Mouse (Mus musculus) limb, embryonic 11.5 days (tissue): Measurements from ENCODE around the gene Pars2. TPM values are rescaled to one million over a fixed set of nuclear protein-coding genes. Genes with fewer than 3 reads are reported as not detected.
A peak's percentile ranks its signal among the peaks of the same experiment; 100 is the strongest.

ENCODE experiments used
- ATAC-seq: fragments of 200-750 bp; cut with Nextera tagmentation; 2 replicates; pipeline ENCODE4 v1.8.0; 2017; ENCODE audit warnings: low read depth; ENCODE audit not compliant: insufficient number of reproducible peaks, low FRiP score, low TSS enrichment
- DNase-seq: peaks from one replicate; pipeline ENCODE4 v3.0.0-alpha.2; 2015; ENCODE audit warnings: low spot score
- H3K27ac ChIP-seq: fragments of 300-500 bp; sonication (generic); replicated peaks from 2 replicates; pipeline ENCODE4 v1.5.1; 2014; ENCODE audit warnings: low read depth, mild to moderate bottlenecking, low read length
- H3K27me3 ChIP-seq: fragments of 300-500 bp; sonication (generic); 2 replicates; pipeline ENCODE4 v1.6.1; 2014; ENCODE audit warnings: mild to moderate bottlenecking, low read length, mixed read lengths; ENCODE audit not compliant: control insufficient read depth, insufficient read depth
- H3K36me3 ChIP-seq: fragments of 300-500 bp; sonication (generic); 2 replicates; pipeline ENCODE4 v1.6.1; 2014; ENCODE audit warnings: mild to moderate bottlenecking, low read length, moderate library complexity, mixed read lengths; ENCODE audit not compliant: control insufficient read depth, insufficient read depth
- H3K4me1 ChIP-seq: fragments of 300-500 bp; sonication (generic); 2 replicates; pipeline ENCODE4 v1.6.1; 2014; ENCODE audit warnings: low read length, mixed read lengths; ENCODE audit not compliant: control insufficient read depth, insufficient read depth
- H3K4me2 ChIP-seq: fragments of 300-500 bp; sonication (generic); 2 replicates; pipeline ENCODE4 v1.6.1; 2014; ENCODE audit warnings: low read depth, mild to moderate bottlenecking, moderate library complexity; ENCODE audit not compliant: severe bottlenecking
- H3K4me3 ChIP-seq: fragments of 300-500 bp; sonication (generic); 2 replicates; pipeline ENCODE4 v1.5.1; 2014; ENCODE audit warnings: low read depth, low read length
- H3K9ac ChIP-seq: fragments of 300-500 bp; sonication (generic); 2 replicates; pipeline ENCODE4 v1.6.1; 2014; ENCODE audit warnings: mild to moderate bottlenecking, low read length
- H3K9me3 ChIP-seq: fragments of 300-500 bp; sonication (generic); 2 replicates; pipeline ENCODE4 v1.6.1; 2016; ENCODE audit warnings: low read length; ENCODE audit not compliant: control insufficient read depth
- WGBS: fragments of 180-500 bp; shearing (Covaris S2); extraction: QIAGEN DNeasy Blood & Tissue Kit; methylation state at CpG from one replicate; pipeline ENCODE4 v1.1.7; 2014; 5-methylcytosine and 5-hydroxymethylcytosine counted together
- polyA plus RNA-seq: library from polyadenylated mRNA; unstranded; fragments of >200 nt; fragmentation: Nextera tagmentation; extraction: Ambion mirVana; gene quantifications from 2 replicates; pipeline ENCODE4 v1.2.1, GENCODE M21; 2014

The Pars2 gene
- polyA plus RNA-seq, result 14.3 and 17.1 TPM in 2 replicates

DNA sequence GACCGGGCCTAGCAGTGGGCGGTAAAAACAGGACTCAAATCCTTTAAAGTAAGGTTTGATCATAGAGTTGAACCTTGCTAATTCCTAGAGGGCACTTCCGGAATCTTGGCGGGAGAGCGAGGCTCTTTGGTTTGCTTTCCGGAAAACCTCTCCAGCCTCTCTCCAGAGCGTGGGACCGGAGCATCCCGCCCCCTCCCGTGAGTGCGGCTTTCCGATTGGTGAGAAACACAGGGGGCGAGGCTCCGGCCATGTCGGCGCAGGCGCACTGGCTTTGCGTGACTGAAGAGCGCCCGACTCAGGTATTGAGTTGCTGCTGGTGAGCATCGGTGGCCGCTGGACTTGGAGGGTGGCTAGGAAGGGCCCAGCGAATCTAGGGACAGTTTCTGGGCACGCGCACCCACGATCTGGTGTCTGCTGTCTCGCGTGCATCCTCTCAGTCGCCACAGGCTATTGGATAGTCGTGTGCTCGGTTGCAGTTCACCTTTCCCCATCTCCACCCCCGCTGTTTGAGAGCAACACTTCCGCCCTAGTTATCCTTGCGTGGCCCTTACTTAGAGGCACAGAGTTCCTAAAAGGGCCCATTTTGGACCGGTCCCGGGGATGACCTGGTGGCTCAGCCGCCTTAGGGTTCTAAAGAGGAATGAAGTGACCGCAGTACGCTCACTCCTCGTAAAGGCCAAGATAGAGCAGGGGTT, at the start of gene Pars2:
Pars2 (plus strand) TSS at position 237 of the 695 bp plus-strand sequence.
- ATAC-seq (peak; percentile 93), DNase-seq (peak; percentile 99)
- Histone ChIP-seq H3K4me3 (peak within 1 kb of the TSS; percentile 59), H3K4me2 (peak within 1 kb of the TSS; percentile 88), H3K27ac (peak within 1 kb of the TSS; percentile 66), H3K27me3 (no peaks in the 10 kb centered on the region), H3K9me3 (no peaks in the 10 kb centered on the region), H3K9ac (peak within 1 kb of the TSS; percentile 62), H3K4me1 (no peaks in the 10 kb centered on the region; the same call in 1 of the 2 replicates), H3K36me3 (peaks cover 2% of the 10 kb centered on the region; the same call in 1 of the 2 replicates)
- WGBS, result 3% methylated on average over 40 of the region's 40 CpGs

DNA sequence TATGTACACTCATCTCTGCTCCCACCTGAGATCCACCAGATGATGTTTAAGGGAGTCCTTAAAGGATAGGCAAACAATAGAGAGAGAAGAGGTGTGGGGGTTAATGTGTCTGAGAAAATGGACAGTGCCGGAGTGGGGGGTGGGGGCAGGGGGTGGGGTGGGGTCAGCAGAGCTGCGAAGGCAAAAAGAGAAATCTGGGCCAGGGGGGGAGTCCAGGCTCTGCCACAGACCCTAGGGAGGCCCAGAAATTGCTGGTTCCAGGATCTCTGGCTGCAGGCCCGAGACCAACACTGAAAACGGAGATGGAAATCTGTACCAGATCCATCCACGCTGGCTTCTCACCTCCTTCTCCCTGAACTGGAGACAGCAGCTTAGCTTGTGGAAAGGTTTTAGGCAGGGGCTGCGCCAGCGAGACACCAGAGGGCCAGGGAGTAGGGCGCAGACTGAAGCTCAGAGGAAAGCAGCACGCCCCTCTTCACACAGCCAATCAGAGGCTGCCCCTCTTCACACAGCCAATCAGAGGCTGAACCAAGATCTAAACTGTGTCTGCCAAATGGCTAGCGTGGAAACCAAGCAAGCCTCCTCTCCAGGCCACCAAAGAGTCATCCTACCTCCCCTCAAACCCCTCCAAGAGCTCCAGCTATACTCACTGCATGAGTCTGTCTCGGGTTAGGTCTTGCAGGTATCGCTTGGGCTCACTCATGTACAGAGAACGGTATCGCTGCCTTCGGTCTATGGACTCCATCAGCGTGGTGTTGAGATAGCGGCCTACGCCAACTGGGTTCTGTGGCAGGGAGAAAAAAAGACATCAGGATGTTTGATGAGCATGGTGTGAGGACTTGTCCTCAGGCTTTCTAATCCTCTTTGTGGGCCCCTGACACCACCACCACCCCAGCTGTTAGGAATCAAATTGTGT, 44.0 kb upstream of the Pars2 start:
- Histone ChIP-seq H3K9ac (0 out of 2 replicates have a peak overlapping the region, but pooled peaks have one; percentile 12), H3K27me3 (no peaks in the 10 kb centered on the region), H3K36me3 (no peaks in the 10 kb centered on the region), H3K4me2 (no peak overlapping the region), H3K27ac (no peak overlapping the region), H3K4me3 (no peak overlapping the region), H3K4me1 (no peaks in the 10 kb centered on the region), H3K9me3 (no peaks in the 10 kb centered on the region)
- DNase-seq (peak; percentile 65), ATAC-seq (peak; percentile 84)
- 46% methylated on average over 18 of the region's 18 CpGs for WGBS

DNA sequence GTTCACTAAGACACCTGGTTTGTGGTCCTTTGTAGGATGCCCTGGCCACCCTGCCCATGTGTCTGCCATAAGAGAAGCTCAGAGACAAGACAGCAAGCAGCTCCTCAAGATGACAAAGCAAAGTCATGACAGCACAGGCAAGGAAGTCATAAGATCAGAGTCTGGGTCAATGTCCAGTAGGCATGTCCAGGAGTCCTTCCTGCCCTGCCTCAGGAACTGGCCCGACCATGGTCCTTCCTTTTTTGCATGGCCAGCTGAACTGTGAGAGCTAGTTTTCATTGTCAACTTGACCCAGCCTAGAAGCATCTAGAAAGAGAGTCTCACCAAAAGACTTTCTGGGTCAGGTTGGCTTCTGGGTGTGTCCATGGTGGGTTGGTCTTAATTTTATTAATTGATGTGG, 43.0 kb upstream of the Pars2 start:
- DNase-seq (no peak), ATAC-seq (no peak)
- no peak overlapping the region for H3K9ac ChIP-seq
- no peaks in the 10 kb centered on the region for H3K27me3 ChIP-seq
- no peak overlapping the region for H3K27ac ChIP-seq
- H3K4me2 ChIP-seq, result no peak overlapping the region
- H3K36me3 ChIP-seq, result no peaks in the 10 kb centered on the region
- WGBS, result 96% methylated on average over 1 of the region's 1 CpGs
- H3K4me1 ChIP-seq, result no peaks in the 10 kb centered on the region
- H3K9me3 ChIP-seq, result no peaks in the 10 kb centered on the region
- H3K4me3 ChIP-seq, result no peak overlapping the region

DNA sequence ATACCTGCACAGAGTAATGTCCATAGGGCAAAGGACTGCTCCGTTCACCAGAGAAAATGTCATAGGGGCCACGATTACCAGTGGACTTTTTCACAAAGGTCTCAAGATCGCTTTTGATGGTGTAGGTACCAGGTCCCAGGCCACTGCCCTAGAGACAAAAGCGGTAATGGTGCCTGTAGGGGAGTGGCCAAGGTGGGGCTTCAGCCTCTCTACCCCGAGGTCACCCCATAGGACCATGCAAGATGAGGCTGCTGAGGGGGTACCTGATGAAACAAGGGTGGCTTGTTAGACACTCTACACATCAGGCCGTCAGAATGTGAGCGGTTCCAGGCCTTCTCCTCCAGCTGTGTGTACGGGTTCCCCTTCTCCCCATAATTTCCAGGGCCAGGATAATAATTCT, 37.8 kb upstream of the Pars2 start:
- no peaks in the 10 kb centered on the region for H3K36me3 ChIP-seq
- DNase-seq, result no peak
- peak; percentile 35; the same call in 1 of the 2 replicates for ATAC-seq
- H3K9ac ChIP-seq, result no peak overlapping the region
- H3K27me3 ChIP-seq, result no peaks in the 10 kb centered on the region
- peaks cover 9% of the 10 kb centered on the region for H3K4me1 ChIP-seq
- H3K9me3 ChIP-seq, result no peaks in the 10 kb centered on the region
- no peak overlapping the region for H3K4me2 ChIP-seq
- WGBS, result 80% methylated on average over 8 of the region's 8 CpGs
- no peak overlapping the region for H3K4me3 ChIP-seq
- no peak overlapping the region for H3K27ac ChIP-seq

DNA sequence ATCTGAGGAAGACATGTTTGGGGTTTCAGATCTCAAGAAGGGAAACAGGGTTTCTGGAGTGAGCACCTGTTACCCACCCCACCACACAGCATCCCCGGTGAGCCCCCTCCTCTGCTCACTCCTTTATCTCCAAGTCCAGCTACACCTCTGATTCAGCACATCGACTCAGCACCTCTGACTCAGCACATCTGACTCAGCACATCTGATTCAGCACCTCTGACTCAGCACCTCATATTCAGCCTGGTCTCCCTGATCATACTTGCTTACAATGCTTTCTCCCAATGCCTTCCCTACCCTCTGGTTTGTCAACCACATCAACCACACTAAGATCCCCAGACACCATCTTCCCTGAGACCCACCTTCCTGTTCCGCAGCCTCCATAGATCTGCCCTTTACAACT, 37.3 kb upstream of the Pars2 start:
- Histone ChIP-seq H3K4me2 (no peak overlapping the region), H3K4me1 (peaks cover 9% of the 10 kb centered on the region), H3K27ac (no peak overlapping the region), H3K36me3 (no peaks in the 10 kb centered on the region), H3K4me3 (no peak overlapping the region), H3K9me3 (no peaks in the 10 kb centered on the region), H3K27me3 (no peaks in the 10 kb centered on the region), H3K9ac (no peak overlapping the region)
- DNase-seq (no peak), ATAC-seq (no peak)
- 78% methylated on average over 3 of the region's 3 CpGs for WGBS

DNA sequence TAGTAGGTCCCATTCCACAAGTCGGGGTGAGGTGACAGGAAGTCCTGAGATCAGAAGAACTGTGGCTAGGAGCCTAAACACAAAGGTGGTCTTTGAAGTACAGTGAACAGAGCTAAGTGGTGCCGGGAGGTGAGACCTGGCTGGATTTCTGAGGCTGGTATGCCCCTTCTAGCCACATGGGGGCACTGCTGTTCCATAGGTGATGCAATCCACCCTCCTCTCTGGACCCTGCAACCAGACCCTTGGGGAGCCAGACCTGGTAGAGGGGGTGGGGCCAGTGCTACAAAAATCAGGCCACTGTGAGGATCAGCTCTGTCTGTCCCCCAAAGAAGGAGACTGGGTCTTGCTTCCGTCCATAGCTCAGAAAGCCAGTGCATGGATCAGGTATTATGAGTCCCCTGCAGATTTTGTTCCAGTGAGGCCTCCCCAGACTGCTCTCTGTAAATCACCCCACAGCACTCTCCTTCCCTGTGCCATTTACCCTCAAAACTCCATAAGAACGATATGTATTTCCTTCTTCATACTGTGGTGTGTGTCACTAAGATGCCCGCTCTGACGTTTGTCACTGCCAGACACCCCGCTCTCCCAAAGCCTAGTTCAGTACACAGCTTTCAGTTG, 36.6 kb upstream of the Pars2 start:
- WGBS, result 42% methylated on average over 7 of the region's 7 CpGs

DNA sequence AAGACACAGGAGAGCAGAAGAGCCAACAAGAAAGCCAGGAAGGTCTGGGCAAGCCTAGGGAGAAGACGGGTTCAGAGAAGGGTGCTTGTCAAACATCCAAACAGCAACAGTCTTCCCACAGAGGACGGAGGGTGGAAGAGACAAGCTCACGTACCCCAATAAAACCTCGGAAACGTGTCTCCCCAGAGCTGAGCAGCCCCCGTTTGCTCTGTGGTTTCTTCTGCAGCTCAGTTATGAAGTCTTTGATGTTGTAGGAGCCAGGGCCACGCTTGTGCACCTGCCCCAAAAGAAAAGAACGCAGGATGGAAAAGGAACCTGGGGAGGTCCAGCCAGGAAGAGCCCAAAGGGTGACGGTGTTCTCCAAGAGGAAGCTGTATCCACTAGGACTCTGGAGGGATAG, 36.0 kb upstream of the Pars2 start:
- Histone ChIP-seq H3K36me3 (no peaks in the 10 kb centered on the region), H3K4me3 (no peak overlapping the region), H3K27ac (no peak overlapping the region), H3K9me3 (no peaks in the 10 kb centered on the region), H3K4me2 (no peak overlapping the region), H3K4me1 (peaks cover 9% of the 10 kb centered on the region), H3K27me3 (no peaks in the 10 kb centered on the region), H3K9ac (no peak overlapping the region)
- DNase-seq (no peak), ATAC-seq (no peak)
- WGBS, result 77% methylated on average over 9 of the region's 9 CpGs

More for the DNA sequence above, 36.6 kb upstream of the Pars2 start:
- no peak overlapping the region for H3K27ac ChIP-seq
- DNase-seq (peak; percentile 86), ATAC-seq (peak; percentile 55; the same call in 1 of the 2 replicates)
- peaks cover 9% of the 10 kb centered on the region for H3K4me1 ChIP-seq
- no peaks in the 10 kb centered on the region for H3K27me3 ChIP-seq
- no peaks in the 10 kb centered on the region for H3K36me3 ChIP-seq
- H3K4me3 ChIP-seq, result no peak overlapping the region
- no peaks in the 10 kb centered on the region for H3K9me3 ChIP-seq
- no peak overlapping the region for H3K4me2 ChIP-seq
- no peak overlapping the region for H3K9ac ChIP-seq

DNA sequence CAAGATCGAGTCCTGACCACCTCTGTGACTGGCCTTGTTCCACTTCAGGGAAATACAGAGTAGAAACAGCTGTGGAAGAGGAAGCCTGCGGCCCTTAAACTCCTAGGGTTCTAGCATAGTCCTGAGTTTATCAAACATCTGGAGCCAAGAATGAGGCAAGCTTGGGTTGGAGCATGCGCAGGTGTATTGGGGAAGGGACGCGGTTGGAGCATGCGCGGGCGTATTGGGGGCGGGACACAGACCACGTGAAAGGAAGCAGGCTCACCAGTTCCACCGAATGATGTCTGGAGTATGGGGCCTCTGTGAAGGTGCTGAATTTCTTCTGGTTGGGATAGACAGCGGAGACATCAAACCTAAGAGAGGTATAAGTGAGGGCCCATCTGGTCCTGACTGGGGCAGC, 35.2 kb upstream of the Pars2 start:
- no peaks in the 10 kb centered on the region for H3K36me3 ChIP-seq
- no peaks in the 10 kb centered on the region for H3K9me3 ChIP-seq
- ATAC-seq (no peak), DNase-seq (no peak)
- no peak overlapping the region for H3K9ac ChIP-seq
- H3K4me2 ChIP-seq, result no peak overlapping the region
- WGBS, result 70% methylated on average over 12 of the region's 12 CpGs
- H3K4me1 ChIP-seq, result peaks cover 9% of the 10 kb centered on the region
- H3K27me3 ChIP-seq, result no peaks in the 10 kb centered on the region
- H3K4me3 ChIP-seq, result no peak overlapping the region
- no peak overlapping the region for H3K27ac ChIP-seq
